Mouse (Mus musculus) small intestine, adult 2 months (tissue): ENCODE data around the gene Rpa1. TPM values are rescaled to one million over a fixed set of nuclear protein-coding genes. Genes with fewer than 3 reads are reported as not detected.
"Not testable (repeated sequence)": the region's sequence is repeated elsewhere in the genome, so short reads cannot be mapped to it uniquely, and the experiment has no call there.

Experiments
- H3K27ac ChIP-seq: fragments of 200-500 bp; 2 replicates; pipeline ENCODE4 v1.5.1; 2012; ENCODE audit warnings: low read depth, low read length, control low read depth, inconsistent platforms; ENCODE audit not compliant: insufficient read depth
- H3K27me3 ChIP-seq: fragments of 200-500 bp; 2 replicates; pipeline ENCODE4 v1.6.1; 2012; ENCODE audit warnings: mild to moderate bottlenecking, moderate library complexity, low read length, inconsistent platforms; ENCODE audit not compliant: control insufficient read depth, insufficient read depth
- H3K36me3 ChIP-seq: fragments of 200-500 bp; 2 replicates; pipeline ENCODE4 v1.6.1; 2012; ENCODE audit warnings: mild to moderate bottlenecking, low read length, control low read depth, inconsistent platforms; ENCODE audit not compliant: control insufficient read depth, insufficient read depth
- H3K4me1 ChIP-seq: fragments of 200-500 bp; 2 replicates; pipeline ENCODE4 v1.6.1; 2012; ENCODE audit warnings: low read length, inconsistent platforms, mixed read lengths; ENCODE audit not compliant: control insufficient read depth, insufficient read depth, insufficient read length
- H3K4me3 ChIP-seq: fragments of 200-500 bp; 2 replicates; pipeline ENCODE4 v1.5.1; 2012; ENCODE audit warnings: low read depth, mild to moderate bottlenecking, control low read depth, inconsistent platforms, low read length, moderate library complexity
- CTCF ChIP-seq: fragments of 200-500 bp; IDR thresholded peaks from 2 replicates; pipeline ENCODE4 v1.5.1; 2012; ENCODE audit warnings: low read depth, mild to moderate bottlenecking, control low read depth, inconsistent platforms, low read length, moderate library complexity, mixed read lengths; ENCODE audit not compliant: insufficient replicate concordance, insufficient read length; ENCODE audit errors: extremely low read depth
- POLR2A ChIP-seq: fragments of 200-500 bp; IDR thresholded peaks from 2 replicates; pipeline ENCODE4 v1.6.1; 2012; ENCODE audit warnings: low read depth, mild to moderate bottlenecking, control low read depth, inconsistent platforms, low read length, moderate library complexity
- WGBS: fragments of 180-500 bp; shearing (Covaris S2); methylation state at CpG from one replicate; pipeline ENCODE4 v1.1.7; 2018; 5-methylcytosine and 5-hydroxymethylcytosine counted together
- polyA plus RNA-seq: library from polyadenylated mRNA; depleted of rRNA; stranded (reverse); fragments of >200 nt; gene quantifications from 2 replicates; pipeline ENCODE4 v1.2.3, GENCODE M21; 2012

Gene Rpa1
- polyA plus RNA-seq, 1 experiment = 8.7 TPM

- H3K4me3 ChIP-seq = no peak overlapping the region
- H3K27me3 ChIP-seq = no peaks in the 10 kb centered on the region; the same call in 1 of the 2 replicates
- WGBS = 86% methylated on average over 9 of the region's 9 CpGs
- no peak for TF ChIP-seq CTCF
- TF ChIP-seq POLR2A = no peak
- H3K36me3 ChIP-seq = peaks cover 35% of the 10 kb centered on the region
- H3K4me1 ChIP-seq = no peaks in the 10 kb centered on the region
- no peak overlapping the region for H3K27ac ChIP-seq
Observed at GRCm38 (mm10) chr11:75300954-75301353, 47.2 kb downstream of the Rpa1 start.

- no peak overlapping the region for H3K27ac ChIP-seq
- WGBS = 90% methylated on average over 10 of the region's 10 CpGs
- TF ChIP-seq CTCF (no peak), POLR2A (no peak)
Observed at GRCm38 (mm10) chr11:75299786-75300185, 48.3 kb downstream of the Rpa1 start.

GRCm38 (mm10) chr11:75298491-75298890, 49.6 kb downstream of the Rpa1 start:
- Histone ChIP-seq H3K36me3 (peaks cover 20% of the 10 kb centered on the region), H3K27ac (no peak overlapping the region), H3K27me3 (no peaks in the 10 kb centered on the region; the same call in 1 of the 2 replicates), H3K4me3 (no peak overlapping the region), H3K4me1 (peaks cover 10% of the 10 kb centered on the region)
- TF ChIP-seq CTCF (no peak), POLR2A (no peak)
- 47% methylated on average over 11 of the region's 11 CpGs for WGBS

More at GRCm38 (mm10) chr11:75299786-75300185, 48.3 kb downstream of the Rpa1 start:
- Histone ChIP-seq H3K4me1 (peaks cover 2% of the 10 kb centered on the region; the same call in 1 of the 2 replicates), H3K4me3 (no peak overlapping the region), H3K36me3 (peaks cover 25% of the 10 kb centered on the region), H3K27me3 (no peaks in the 10 kb centered on the region; the same call in 1 of the 2 replicates)

- Histone ChIP-seq H3K4me3 (no peak overlapping the region), H3K4me1 (peaks cover 10% of the 10 kb centered on the region), H3K27ac (no peak overlapping the region), H3K27me3 (no peaks in the 10 kb centered on the region; the same call in 1 of the 2 replicates), H3K36me3 (peaks cover 16% of the 10 kb centered on the region)
- WGBS = 57% methylated on average over 9 of the region's 9 CpGs
- TF ChIP-seq POLR2A = no peak
Observed at GRCm38 (mm10) chr11:75297631-75298030, 50.5 kb downstream of the Rpa1 start.

GRCm38 (mm10) chr11:75296406-75297005, 51.6 kb downstream of the Rpa1 start:
- no peak overlapping the region for H3K27ac ChIP-seq
- H3K4me1 ChIP-seq = peaks cover 10% of the 10 kb centered on the region
- H3K27me3 ChIP-seq = no peaks in the 10 kb centered on the region; the same call in none of the 2 replicates
- no peak overlapping the region for H3K4me3 ChIP-seq
- no peak for TF ChIP-seq CTCF
- no peak for TF ChIP-seq POLR2A
- peaks cover 12% of the 10 kb centered on the region for H3K36me3 ChIP-seq
- 72% methylated on average over 9 of the region's 9 CpGs for WGBS

GRCm38 (mm10) chr11:75295534-75295933, 52.6 kb downstream of the Rpa1 start:
- WGBS = 75% methylated on average over 5 of the region's 5 CpGs
- H3K36me3 ChIP-seq, H3K27ac ChIP-seq, H3K27me3 ChIP-seq, H3K4me3 ChIP-seq, H3K4me1 ChIP-seq: not testable (repeated sequence)

- H3K27me3 ChIP-seq = no peaks in the 10 kb centered on the region; the same call in none of the 2 replicates
- TF ChIP-seq CTCF (no peak), POLR2A (no peak)
- no peak overlapping the region for H3K4me3 ChIP-seq
- 14% methylated on average over 9 of the region's 9 CpGs for WGBS
- H3K36me3 ChIP-seq = peaks cover 2% of the 10 kb centered on the region
- no peak overlapping the region for H3K27ac ChIP-seq
- peaks cover 10% of the 10 kb centered on the region for H3K4me1 ChIP-seq
Observed at GRCm38 (mm10) chr11:75294862-75295261, 53.3 kb downstream of the Rpa1 start.
